Mouse (Mus musculus) gastrocnemius, postnatal 4 days (tissue): Measurements from ENCODE around the gene Gm6882. TPM values are rescaled to one million over a fixed set of nuclear protein-coding genes. Genes with fewer than 3 reads are reported as not detected.
"Not testable (repeated sequence)": the region's sequence is repeated elsewhere in the genome, so short reads cannot be mapped to it uniquely, and the experiment has no call there.

Source experiments
- DNase-seq, 2 experiments: peaks; one replicate each; pipeline ENCODE4 v3.0.0; 2021 to 2022; ENCODE audit warnings: low spot score in 2 of 2, mixed read lengths in 2 of 2
- long read RNA-seq, 2 experiments: library from polyadenylated mRNA; stranded (forward); transcript quantifications; one replicate each; pipeline ENCODE4 v2.0.0; 2021
- total RNA-seq, 2 experiments: library from RNA; stranded (reverse); gene quantifications; 2 replicates each; pipeline ENCODE4 v1.2.3; 2021

The Gm6882 gene
- not detected for total RNA-seq
- long read RNA-seq, experiment 1 = 0 reads
- long read RNA-seq, experiment 2 = 0 reads

DNA sequence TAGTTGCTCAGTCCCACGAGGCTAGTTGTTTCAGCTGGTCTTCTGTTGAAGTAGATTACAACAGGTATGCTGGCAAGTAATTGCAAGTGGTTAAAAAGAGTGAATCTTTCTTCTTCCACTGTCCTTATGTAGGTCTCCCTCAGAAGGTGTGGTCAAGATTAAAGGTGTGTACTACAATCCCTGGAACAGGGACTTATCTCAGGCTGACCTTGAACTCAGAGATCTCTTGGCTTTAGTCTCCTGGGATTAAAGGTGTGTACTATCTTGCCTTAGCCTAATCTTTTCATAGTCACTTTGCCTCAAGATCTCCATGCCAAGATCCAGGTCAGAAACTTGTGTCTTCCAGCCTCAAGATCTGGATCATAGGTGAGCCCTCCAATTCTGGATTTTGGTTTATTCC, at the start of gene Gm6882:
Gene Gm6882 (minus strand): TSS at position 101 of the 400 bp plus-strand sequence.
- DNase-seq = not testable (repeated sequence)

Other genes starting within 250 kb of the Gm6882 start
- gene Gm5157, start 242.3 kb downstream of the Gm6882 start, total RNA-seq = not detected
- gene Vmn1r124, start 172.1 kb downstream of the Gm6882 start, total RNA-seq = not detected
- not detected for gene Vmn1r125, start 160.6 kb downstream of the Gm6882 start, total RNA-seq
- gene Vmn1r126, start 131.3 kb downstream of the Gm6882 start, total RNA-seq = not detected
- not detected for gene Vmn1r127, start 112.9 kb downstream of the Gm6882 start, total RNA-seq
- not detected for gene Vmn1r128, start 83.4 kb downstream of the Gm6882 start, total RNA-seq
- gene Vmn1r129, start 71.5 kb downstream of the Gm6882 start, total RNA-seq = not detected
- gene Vmn1r130, start 79.0 kb upstream of the Gm6882 start, total RNA-seq = not detected
- not detected for gene Vmn1r131, start 113.3 kb upstream of the Gm6882 start, total RNA-seq
- gene Vmn1r132, start 181.3 kb upstream of the Gm6882 start, total RNA-seq = not detected